Mouse (Mus musculus) midbrain, embryonic 14.5 days (tissue): ENCODE data around the gene Ttll3. TPM values are rescaled to one million over a fixed set of nuclear protein-coding genes. Genes with fewer than 3 reads are reported as not detected.
A peak's percentile ranks its signal among the peaks of the same experiment; 100 is the strongest.

Experiments used
- ATAC-seq: fragments of 200-750 bp; cut with Nextera tagmentation; 2 replicates; pipeline ENCODE4 v1.8.0; 2017; ENCODE audit warnings: moderate number of reproducible peaks, moderate library complexity; ENCODE audit not compliant: low FRiP score, low TSS enrichment
- DNase-seq: peaks from one replicate; pipeline ENCODE4 v3.0.0-alpha.2; 2015
- H3K27ac ChIP-seq: fragments of 300-500 bp; sonication (generic); replicated peaks from 2 replicates; pipeline ENCODE4 v1.5.1; 2014; ENCODE audit warnings: mild to moderate bottlenecking, low read depth, low read length, moderate library complexity
- H3K27me3 ChIP-seq: fragments of 300-500 bp; sonication (generic); 2 replicates; pipeline ENCODE4 v1.6.1; 2014; ENCODE audit warnings: low read length, control low read depth, mixed read lengths; ENCODE audit not compliant: control insufficient read depth, insufficient read depth
- H3K36me3 ChIP-seq: fragments of 300-500 bp; sonication (generic); 2 replicates; pipeline ENCODE4 v1.6.1; 2014; ENCODE audit warnings: low read length, control low read depth; ENCODE audit not compliant: control insufficient read depth, insufficient read depth
- H3K4me1 ChIP-seq: fragments of 300-500 bp; sonication (generic); 2 replicates; pipeline ENCODE4 v1.6.1; 2014; ENCODE audit warnings: mild to moderate bottlenecking, antibody characterized with exemption, low read length, control low read depth; ENCODE audit not compliant: control insufficient read depth, insufficient read depth
- H3K4me2 ChIP-seq: fragments of 300-500 bp; sonication (generic); 2 replicates; pipeline ENCODE4 v1.6.1; 2014; ENCODE audit warnings: mild to moderate bottlenecking, low read length, moderate library complexity
- H3K4me3 ChIP-seq: fragments of 300-500 bp; sonication (generic); replicated peaks from 2 replicates; pipeline ENCODE4 v1.5.1; 2014; ENCODE audit warnings: low read depth, low read length
- H3K9ac ChIP-seq: fragments of 300-500 bp; sonication (generic); replicated peaks from 2 replicates; pipeline ENCODE4 v1.6.1; 2014; ENCODE audit warnings: mild to moderate bottlenecking, low read length, moderate library complexity
- H3K9me3 ChIP-seq: fragments of 300-500 bp; sonication (generic); 2 replicates; pipeline ENCODE4 v1.6.1; 2016; ENCODE audit warnings: low read length, control low read depth, mixed read lengths; ENCODE audit not compliant: control insufficient read depth
- WGBS: fragments of 180-500 bp; shearing (Covaris S2); extraction: QIAGEN DNeasy Blood & Tissue Kit; methylation state at CpG from one replicate; pipeline ENCODE4 v1.1.7; 2014; 5-methylcytosine and 5-hydroxymethylcytosine counted together
- polyA plus RNA-seq: library from polyadenylated mRNA; unstranded; fragments of >200 nt; fragmentation: Nextera tagmentation; extraction: Ambion mirVana; gene quantifications from 2 replicates; pipeline ENCODE4 v1.2.1, GENCODE M21; 2014

The Ttll3 gene
- polyA plus RNA-seq, 1 experiment from 2014 or later = 7.3 TPM

DNA sequence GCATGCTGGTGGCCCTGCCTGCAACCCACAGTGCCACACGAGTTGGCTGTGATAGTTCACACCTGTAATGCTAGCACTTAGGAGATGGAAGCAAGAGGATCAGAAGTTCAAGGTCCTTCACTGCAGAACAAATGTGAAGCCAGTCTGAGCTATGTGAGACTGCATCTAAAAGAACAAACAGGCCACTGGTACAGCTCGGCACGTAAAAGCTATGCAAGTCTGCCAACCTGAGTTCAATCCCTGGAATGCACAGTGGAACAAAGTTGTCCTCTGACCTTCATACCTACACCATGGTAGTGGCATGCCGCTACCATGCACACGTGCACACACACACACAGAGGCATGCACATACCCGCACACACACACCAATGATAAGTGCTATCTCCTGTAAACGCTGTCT, 35.1 kb downstream of the Ttll3 start:
- Histone ChIP-seq H3K27ac (no peak overlapping the region), H3K9me3 (no peaks in the 10 kb centered on the region), H3K36me3 (no peaks in the 10 kb centered on the region), H3K4me2 (no peak overlapping the region), H3K4me1 (peaks cover 3% of the 10 kb centered on the region; the same call in 1 of the 2 replicates), H3K4me3 (no peak overlapping the region), H3K9ac (no peak overlapping the region), H3K27me3 (no peaks in the 10 kb centered on the region)
- ATAC-seq (no peak), DNase-seq (no peak)
- 84% methylated on average over 7 of the region's 7 CpGs for WGBS

DNA sequence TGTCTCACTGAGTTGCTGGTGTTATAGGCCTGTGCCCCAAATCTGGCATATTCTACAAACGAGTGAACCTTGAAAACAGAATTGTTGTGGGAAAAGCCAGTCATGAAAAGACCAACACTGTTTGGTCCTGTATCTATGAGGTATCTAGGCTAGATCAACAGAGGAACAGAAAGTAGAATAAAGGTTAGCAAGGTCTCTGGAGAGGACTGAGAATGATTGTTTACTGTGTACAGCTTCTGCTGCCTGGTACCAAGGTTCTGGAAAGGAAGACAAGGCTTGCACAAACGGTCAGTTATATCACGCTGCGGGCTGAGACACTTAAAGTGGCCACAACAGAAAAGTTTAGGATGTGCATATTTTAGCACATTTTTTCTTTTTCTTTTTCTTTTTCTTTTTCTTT, 37.6 kb downstream of the Ttll3 start:
- H3K4me1 ChIP-seq = no peaks in the 10 kb centered on the region
- DNase-seq (no peak), ATAC-seq (no peak)
- H3K27ac ChIP-seq = no peak overlapping the region
- H3K9me3 ChIP-seq = no peaks in the 10 kb centered on the region
- 91% methylated on average over 4 of the region's 4 CpGs for WGBS
- no peak overlapping the region for H3K9ac ChIP-seq
- H3K4me3 ChIP-seq = no peak overlapping the region
- no peak overlapping the region for H3K4me2 ChIP-seq
- H3K36me3 ChIP-seq = no peaks in the 10 kb centered on the region
- no peaks in the 10 kb centered on the region for H3K27me3 ChIP-seq

- Histone ChIP-seq H3K9ac (no peak overlapping the region), H3K27me3 (no peaks in the 10 kb centered on the region), H3K4me1 (no peaks in the 10 kb centered on the region), H3K9me3 (no peaks in the 10 kb centered on the region), H3K36me3 (no peaks in the 10 kb centered on the region), H3K4me3 (no peak overlapping the region), H3K4me2 (no peak overlapping the region), H3K27ac (no peak overlapping the region)
- WGBS = 65% methylated on average over 3 of the region's 3 CpGs
- DNase-seq = peak; percentile 23
- no peak for ATAC-seq
Measured at GRCm38 (mm10) chr6:113427397-113427796, 38.3 kb downstream of the Ttll3 start.

- DNase-seq (no peak), ATAC-seq (no peak)
- Histone ChIP-seq H3K4me2 (no peak overlapping the region), H3K4me1 (no peaks in the 10 kb centered on the region), H3K9ac (no peak overlapping the region), H3K36me3 (no peaks in the 10 kb centered on the region), H3K27ac (no peak overlapping the region), H3K9me3 (no peaks in the 10 kb centered on the region), H3K27me3 (no peaks in the 10 kb centered on the region), H3K4me3 (no peak overlapping the region)
- WGBS = 91% methylated on average over 16 of the region's 16 CpGs
Measured at GRCm38 (mm10) chr6:113428006-113428405, 38.9 kb downstream of the Ttll3 start.

DNA sequence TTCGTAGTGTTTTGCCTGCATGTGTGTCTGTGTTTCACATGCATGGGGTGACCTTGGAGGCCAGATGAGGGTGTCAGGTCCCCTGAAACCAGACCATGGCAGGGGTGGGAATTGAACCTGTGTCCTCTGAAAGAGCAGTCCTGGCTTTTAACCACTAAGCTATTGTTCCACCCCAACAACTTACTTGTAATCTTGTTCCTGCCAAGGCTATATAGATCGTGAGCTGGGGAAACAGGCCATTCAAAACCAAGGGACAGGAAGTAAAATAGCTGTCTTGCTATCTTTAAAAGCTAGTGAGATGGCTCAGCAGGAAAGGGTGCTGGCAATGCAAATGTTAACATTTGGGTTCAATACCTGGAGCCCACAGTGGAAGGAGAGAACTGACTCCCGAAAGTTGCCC, 40.9 kb downstream of the Ttll3 start:
- Histone ChIP-seq H3K9ac (no peak overlapping the region), H3K4me3 (no peak overlapping the region), H3K4me1 (no peaks in the 10 kb centered on the region), H3K27ac (no peak overlapping the region), H3K9me3 (no peaks in the 10 kb centered on the region), H3K4me2 (no peak overlapping the region), H3K27me3 (no peaks in the 10 kb centered on the region), H3K36me3 (no peaks in the 10 kb centered on the region)
- ATAC-seq (no peak), DNase-seq (no peak)
- 88% methylated on average over 3 of the region's 3 CpGs for WGBS

GRCm38 (mm10) chr6:113430846-113431245, 41.8 kb downstream of the Ttll3 start:
- Histone ChIP-seq H3K9me3 (no peaks in the 10 kb centered on the region), H3K27ac (no peak overlapping the region), H3K36me3 (no peaks in the 10 kb centered on the region), H3K9ac (no peak overlapping the region), H3K4me1 (no peaks in the 10 kb centered on the region), H3K27me3 (no peaks in the 10 kb centered on the region), H3K4me2 (no peak overlapping the region), H3K4me3 (no peak overlapping the region)
- 66% methylated on average over 3 of the region's 3 CpGs for WGBS
- no peak for DNase-seq
- no peak for ATAC-seq

DNA sequence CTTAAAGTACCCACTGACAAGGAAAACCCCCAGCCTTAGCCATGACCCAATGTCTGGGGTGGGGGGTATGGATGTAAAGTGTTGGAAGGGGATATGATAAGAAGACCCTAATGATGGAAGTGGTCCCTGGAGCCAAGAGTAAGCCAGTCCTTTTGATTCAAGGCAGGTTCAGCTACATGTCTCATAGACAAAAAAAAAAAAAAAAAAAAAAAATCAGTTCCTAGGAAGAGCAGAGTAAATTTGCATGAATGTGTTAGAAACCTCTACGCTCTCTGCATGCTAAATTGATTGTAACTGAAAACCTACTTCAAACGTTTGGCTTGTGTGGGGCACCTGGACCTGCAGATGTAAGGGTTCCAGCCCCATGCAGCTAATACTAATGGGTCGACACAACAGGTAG, 42.7 kb downstream of the Ttll3 start:
- H3K36me3 ChIP-seq = no peaks in the 10 kb centered on the region
- ATAC-seq = no peak
- H3K4me3 ChIP-seq = no peak overlapping the region
- no peaks in the 10 kb centered on the region for H3K4me1 ChIP-seq
- H3K9ac ChIP-seq = no peak overlapping the region
- H3K4me2 ChIP-seq = no peak overlapping the region
- WGBS = 65% methylated on average over 3 of the region's 3 CpGs
- no peaks in the 10 kb centered on the region for H3K9me3 ChIP-seq
- DNase-seq = no peak
- H3K27me3 ChIP-seq = no peaks in the 10 kb centered on the region
- H3K27ac ChIP-seq = no peak overlapping the region

DNA sequence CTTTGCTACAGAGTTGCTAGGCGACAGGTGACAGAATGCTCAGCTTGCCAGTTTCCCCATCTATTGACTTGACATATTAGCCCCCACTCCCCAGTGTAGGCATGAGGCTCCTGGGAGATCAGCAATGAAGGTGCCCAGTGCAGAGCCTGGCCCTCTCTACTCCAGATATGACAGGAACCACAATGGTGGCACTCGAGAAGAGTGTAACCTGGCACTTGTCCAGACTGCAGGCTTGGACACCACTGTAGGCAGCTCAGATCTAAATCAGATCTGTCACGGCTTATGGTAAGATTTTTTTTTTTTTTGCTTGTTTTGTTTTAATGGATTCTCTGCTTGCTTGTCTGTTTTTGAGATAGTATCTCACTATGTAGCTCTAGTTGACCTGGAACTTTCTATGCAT, 44.6 kb downstream of the Ttll3 start:
- Histone ChIP-seq H3K4me1 (no peaks in the 10 kb centered on the region), H3K27me3 (no peaks in the 10 kb centered on the region), H3K9me3 (no peaks in the 10 kb centered on the region), H3K36me3 (no peaks in the 10 kb centered on the region), H3K27ac (no peak overlapping the region), H3K9ac (no peak overlapping the region), H3K4me3 (no peak overlapping the region), H3K4me2 (no peak overlapping the region)
- WGBS = 71% methylated on average over 3 of the region's 3 CpGs
- DNase-seq = no peak
- no peak for ATAC-seq

DNA sequence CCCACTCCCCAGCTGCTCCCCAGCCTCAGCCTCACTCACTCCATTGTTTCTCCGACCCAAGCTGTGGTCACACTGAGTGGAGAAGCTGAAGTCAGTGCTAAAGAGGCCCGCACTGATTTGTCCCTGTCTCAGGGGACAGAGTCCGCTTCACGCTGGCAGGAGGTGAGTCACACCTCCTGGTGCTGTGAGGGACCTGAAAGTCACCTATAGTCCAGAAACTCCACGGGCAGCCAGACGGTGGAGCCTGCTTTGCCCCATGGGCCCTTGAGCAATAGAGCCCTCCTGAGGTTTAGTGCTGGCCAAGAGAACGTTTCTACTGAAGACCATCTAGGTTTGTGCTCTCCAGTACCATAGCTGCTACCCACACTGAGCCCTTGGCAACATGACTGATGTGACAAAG, 45.6 kb downstream of the Ttll3 start:
- Histone ChIP-seq H3K36me3 (no peaks in the 10 kb centered on the region), H3K27ac (no peak overlapping the region), H3K4me2 (no peak overlapping the region), H3K4me1 (no peaks in the 10 kb centered on the region), H3K27me3 (no peaks in the 10 kb centered on the region), H3K9ac (no peak overlapping the region), H3K9me3 (no peaks in the 10 kb centered on the region), H3K4me3 (no peak overlapping the region)
- ATAC-seq (no peak), DNase-seq (no peak)
- WGBS = 78% methylated on average over 7 of the region's 7 CpGs
